Mouse (Mus musculus) right cerebral cortex, postnatal 36 days (tissue): Measurements from ENCODE around the gene Carhsp1.

Experiments used
- DNase-seq, 2 experiments: peaks; one replicate each; pipeline ENCODE4 v3.0.0; 2022; ENCODE audit warnings: low spot score in 2 of 2, mixed read lengths in 1 of 2

Gene Carhsp1

GRCm38 (mm10) chr16:8639466-8640191 is 32.3 kb downstream of the Carhsp1 start:
- no peak for DNase-seq

DNA sequence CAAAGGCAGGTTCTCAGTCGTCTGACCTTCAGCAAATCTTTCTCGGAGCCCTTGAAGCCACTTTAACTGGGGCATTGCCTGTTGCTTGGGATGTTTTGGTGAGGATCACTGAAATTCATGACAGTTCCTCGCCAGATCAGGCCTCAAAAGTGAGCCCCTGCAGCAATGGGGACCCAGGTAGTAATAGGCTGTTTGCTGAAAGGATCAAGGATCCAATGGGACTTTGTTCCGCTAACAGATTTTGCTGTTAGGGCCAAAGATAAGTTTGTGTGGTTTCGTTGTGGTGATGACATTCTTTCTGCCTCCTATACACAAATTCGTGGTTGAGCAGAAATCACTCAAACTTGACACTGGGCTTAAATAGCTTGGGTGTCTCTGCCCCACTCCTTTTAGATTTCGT is 33.8 kb downstream of the Carhsp1 start:
- DNase-seq, result no peak

DNA sequence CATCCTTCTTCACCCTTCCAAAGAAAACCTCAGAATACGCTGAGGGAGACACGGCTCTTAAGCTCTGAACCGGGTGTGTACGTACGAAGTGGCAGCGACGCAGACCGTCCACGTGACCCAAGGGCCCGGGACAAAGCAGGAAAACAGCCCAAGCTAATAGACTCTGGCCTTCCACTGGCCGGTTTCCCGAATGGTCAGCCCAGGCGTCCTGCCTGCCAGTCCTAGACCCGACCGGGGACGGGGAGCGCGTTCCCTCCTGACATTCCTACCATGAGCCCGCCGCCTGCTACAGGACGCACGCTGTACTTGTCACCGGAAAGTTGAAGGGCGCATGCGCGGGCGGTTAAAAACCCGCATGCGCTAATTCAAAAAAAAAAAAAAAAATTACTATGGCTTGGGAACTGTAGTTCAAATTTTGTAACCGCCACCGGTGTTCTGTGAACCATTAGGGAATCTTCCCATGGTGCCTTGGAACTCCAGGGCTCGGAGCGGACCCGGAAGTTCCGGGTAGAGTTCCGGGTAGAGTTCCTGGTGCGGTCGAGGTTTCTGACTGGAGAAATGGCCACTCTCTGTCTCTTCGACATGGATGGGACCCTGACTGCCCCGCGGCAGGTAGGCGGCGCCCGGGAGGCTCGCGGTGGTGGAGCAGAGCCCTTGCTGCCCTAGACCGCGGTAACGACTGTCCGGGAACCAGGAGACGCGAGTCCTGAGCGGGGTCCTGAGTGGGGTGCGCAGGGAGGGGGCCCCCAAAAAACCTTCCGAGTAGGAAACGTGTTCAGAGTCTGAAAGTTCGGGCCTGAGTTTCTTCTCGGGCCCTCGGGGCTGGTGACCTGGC is 34.5 kb downstream of the Carhsp1 start, which contains the start of the genes Pmm2 and Tmem186:
Gene Pmm2 (plus strand): TSS at position 458 of the 835 bp plus-strand sequence.
Gene Tmem186 (minus strand): TSS at position 496 of the 835 bp plus-strand sequence.
- DNase-seq, result peak; percentile 83 to 87

DNA sequence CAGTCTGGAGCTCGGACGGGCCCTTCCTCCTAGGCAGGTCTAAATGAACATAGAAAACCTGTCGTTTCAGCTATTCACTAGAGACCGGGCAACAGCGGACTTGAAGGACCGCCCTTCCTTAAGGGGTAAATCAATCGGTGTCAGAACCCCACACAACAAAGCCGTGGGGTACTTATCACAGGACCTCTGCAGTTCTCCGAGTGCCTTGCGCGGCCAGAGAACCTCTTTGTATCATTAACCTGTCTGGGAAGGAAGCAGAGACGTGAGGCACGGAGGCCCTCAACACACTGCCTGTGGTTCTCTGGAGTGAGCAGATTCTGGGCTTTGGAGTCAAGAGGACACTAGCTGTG is 35.1 kb downstream of the Carhsp1 start:
- DNase-seq, result no peak

GRCm38 (mm10) chr16:8631428-8631827 is 40.5 kb downstream of the Carhsp1 start:
- DNase-seq, result no peak

GRCm38 (mm10) chr16:8630419-8630818 is 41.5 kb downstream of the Carhsp1 start:
- DNase-seq, result no peak

GRCm38 (mm10) chr16:8620315-8621115 is 51.4 kb downstream of the Carhsp1 start:
- DNase-seq, result no peak

DNA sequence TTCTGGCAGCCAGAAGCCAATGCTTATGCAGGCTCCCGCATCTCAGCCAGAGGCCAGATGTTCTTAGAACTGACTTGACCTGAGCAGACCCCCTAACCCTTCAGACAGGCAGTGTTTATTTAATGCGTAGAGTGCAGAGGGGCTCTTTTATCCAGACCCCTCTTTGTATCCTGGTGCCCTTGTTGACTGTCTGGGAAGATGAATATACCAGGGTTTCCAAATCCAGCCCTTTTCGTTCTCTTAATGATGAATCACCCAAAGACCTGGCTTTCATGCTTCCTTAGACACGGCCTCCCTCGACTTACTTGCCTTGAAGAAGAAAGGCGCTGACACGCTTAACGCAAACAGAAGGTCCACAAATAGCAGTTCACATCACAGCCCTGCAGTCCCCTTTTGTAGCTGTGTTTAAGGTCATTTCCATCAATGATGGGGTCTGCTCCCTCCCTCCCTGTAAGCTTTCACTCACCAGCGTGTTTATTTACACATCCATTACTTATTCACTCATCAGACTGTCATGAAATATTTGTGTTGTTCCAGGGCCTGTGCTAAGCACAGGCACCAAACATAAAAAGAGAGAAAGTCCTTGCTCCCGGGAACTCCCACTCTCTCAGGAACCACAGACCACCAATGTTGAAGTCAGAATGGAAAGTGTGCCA is 52.2 kb downstream of the Carhsp1 start:
- DNase-seq, result no peak

- no peak for DNase-seq
These were observed 58.5 kb downstream of the Carhsp1 start for GRCm38 (mm10) chr16:8613447-8613846.

- DNase-seq, result no peak
These were observed 58.9 kb downstream of the Carhsp1 start for GRCm38 (mm10) chr16:8613039-8613438.

GRCm38 (mm10) chr16:8612214-8613005 is 59.5 kb downstream of the Carhsp1 start:
- DNase-seq, result no peak

DNA sequence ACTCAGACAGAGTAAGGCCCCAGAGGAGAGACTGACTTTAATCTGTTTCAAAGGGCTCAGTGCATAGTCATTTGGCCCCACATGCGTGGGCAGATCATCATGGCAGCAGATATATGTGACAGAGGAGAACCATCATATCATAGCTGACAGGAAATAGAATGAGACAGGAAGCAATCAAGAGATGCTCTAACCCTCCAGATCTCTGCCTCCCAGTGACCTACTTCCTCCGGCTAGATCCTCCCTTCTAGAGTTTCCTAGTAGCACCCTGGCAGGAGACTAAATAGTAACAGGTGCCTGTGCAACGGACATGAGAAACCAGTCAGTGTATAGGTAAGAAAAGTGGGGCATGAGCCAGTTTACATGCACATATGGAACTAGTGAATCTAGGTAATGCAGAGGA is 61.6 kb downstream of the Carhsp1 start:
- no peak for DNase-seq
